ENCODE assay signal across 30 mouse cellular contexts in genomic region chr8:87383527-87384206, GRCm38 (mm10).
DNase-seq lines count a peak whose midpoint lies in the region; ATAC-seq lines count a peak whose summit lies in the region.
"Had no signal": no experiment of that assay in that cellular context is flagged by ENCODE, and none has a peak within 500 bp of the region (broad histone marks: within the 10 kb centered on the region; RNA-seq: fewer than 3 reads in every experiment).

No protein-coding gene starts in this region.

- H3K27ac ChIP-seq in midbrain, embryonic 14.5 days (replicated peaks; ENCODE audit: low read depth, low read length), result no peak overlapping the region
- no peak overlapping the region for H3K27ac ChIP-seq in midbrain, embryonic 15.5 days
- no peak overlapping the region for H3K27ac ChIP-seq in hindbrain, embryonic 11.5 days (ENCODE audit: low read depth, low read length)
- H3K27ac ChIP-seq in hindbrain, embryonic 13.5 days, result peak overlapping the region; percentile 67
- no peak overlapping the region for H3K27ac ChIP-seq in neural tube, embryonic 12.5 days
- H3K27ac ChIP-seq: embryonic facial prominence, embryonic 10.5 days; embryonic facial prominence, embryonic 15.5 days; forebrain, embryonic 12.5 days; gastrocnemius, adult 2 months; heart, embryonic 15.5 days; layer of hippocampus, adult 2 months; liver, embryonic 12.5 days; midbrain, embryonic 12.5 days had no signal

- no peak overlapping the region for H3K4me2 ChIP-seq in midbrain, embryonic 14.5 days (ENCODE audit: low read length)
- no peak overlapping the region for H3K4me2 ChIP-seq in midbrain, embryonic 15.5 days
- no peak overlapping the region for H3K4me2 ChIP-seq in hindbrain, embryonic 11.5 days (replicated peaks; ENCODE audit: low read depth, low read length)
- H3K4me2 ChIP-seq in hindbrain, embryonic 13.5 days, result no peak overlapping the region
- no peak overlapping the region for H3K4me2 ChIP-seq in neural tube, embryonic 12.5 days (replicated peaks)
- H3K4me2 ChIP-seq: embryonic facial prominence, embryonic 15.5 days; forebrain, embryonic 12.5 days; heart, embryonic 15.5 days; liver, embryonic 12.5 days; midbrain, embryonic 12.5 days had no signal

- no peak for ATAC-seq in midbrain, embryonic 14.5 days (ENCODE audit: low FRiP score, low TSS enrichment)
- no peak for ATAC-seq in midbrain, embryonic 15.5 days (replicated peaks)
- ATAC-seq in hindbrain, embryonic 11.5 days (ENCODE audit: low FRiP score), result peak; percentile 47; the same call in 1 of the 2 replicates
- ATAC-seq in hindbrain, embryonic 13.5 days (ENCODE audit: low FRiP score), result no peak
- 0 out of 2 replicates have a peak, but pooled peaks have one; percentile 44 for ATAC-seq in neural tube, embryonic 12.5 days (ENCODE audit: low FRiP score, low read depth)
- ATAC-seq: inflammation-experienced regulatory T-cells, adult 6 months; liver, embryonic 12.5 days; liver, postnatal 0 days had no signal

- no peaks in the 10 kb centered on the region for H3K36me3 ChIP-seq in midbrain, embryonic 14.5 days (ENCODE audit: control insufficient read depth, insufficient read depth, low read length)
- no peaks in the 10 kb centered on the region for H3K36me3 ChIP-seq in midbrain, embryonic 15.5 days (replicated peaks)
- H3K36me3 ChIP-seq in hindbrain, embryonic 11.5 days (ENCODE audit: control insufficient read depth, insufficient read depth, low read length), result no peaks in the 10 kb centered on the region
- no peaks in the 10 kb centered on the region for H3K36me3 ChIP-seq in hindbrain, embryonic 13.5 days
- no peaks in the 10 kb centered on the region for H3K36me3 ChIP-seq in neural tube, embryonic 12.5 days
- H3K36me3 ChIP-seq: embryonic facial prominence, embryonic 10.5 days; embryonic facial prominence, embryonic 15.5 days; forebrain, embryonic 12.5 days; heart, embryonic 15.5 days; liver, embryonic 12.5 days; midbrain, embryonic 12.5 days had no signal

- H3K9me3 ChIP-seq in midbrain, embryonic 14.5 days (ENCODE audit: control insufficient read depth, low read length), result no peaks in the 10 kb centered on the region
- no peaks in the 10 kb centered on the region for H3K9me3 ChIP-seq in midbrain, embryonic 15.5 days
- no peaks in the 10 kb centered on the region for H3K9me3 ChIP-seq in hindbrain, embryonic 11.5 days (ENCODE audit: control insufficient read depth, low read length)
- no peaks in the 10 kb centered on the region for H3K9me3 ChIP-seq in hindbrain, embryonic 13.5 days
- H3K9me3 ChIP-seq in neural tube, embryonic 12.5 days, result no peaks in the 10 kb centered on the region
- H3K9me3 ChIP-seq: embryonic facial prominence, embryonic 10.5 days; forebrain, embryonic 12.5 days; heart, embryonic 15.5 days; liver, embryonic 12.5 days; midbrain, embryonic 12.5 days had no signal

- H3K4me3 ChIP-seq in midbrain, embryonic 14.5 days (replicated peaks; ENCODE audit: low read depth, low read length), result no peak overlapping the region
- H3K4me3 ChIP-seq in midbrain, embryonic 15.5 days, result no peak overlapping the region
- no peak overlapping the region for H3K4me3 ChIP-seq in hindbrain, embryonic 11.5 days (ENCODE audit: low read depth, low read length)
- H3K4me3 ChIP-seq in hindbrain, embryonic 13.5 days, result no peak overlapping the region
- H3K4me3 ChIP-seq in neural tube, embryonic 12.5 days, result no peak overlapping the region
- H3K4me3 ChIP-seq: embryonic facial prominence, embryonic 10.5 days; embryonic facial prominence, embryonic 15.5 days; forebrain, embryonic 12.5 days; gastrocnemius, adult 2 months; heart, embryonic 15.5 days; layer of hippocampus, adult 2 months; liver, embryonic 12.5 days; midbrain, embryonic 12.5 days; myocyte had no signal

- 0 out of 2 replicates have a peak, but pooled peaks cover 5% of the 10 kb centered on the region for H3K4me1 ChIP-seq in midbrain, embryonic 14.5 days (ENCODE audit: control insufficient read depth, insufficient read depth, low read length)
- no peaks in the 10 kb centered on the region for H3K4me1 ChIP-seq in midbrain, embryonic 15.5 days
- 0 out of 2 replicates have a peak, but pooled peaks cover 2% of the 10 kb centered on the region for H3K4me1 ChIP-seq in hindbrain, embryonic 11.5 days (replicated peaks; ENCODE audit: control insufficient read depth, insufficient read depth, low read length)
- peaks cover 28% of the 10 kb centered on the region for H3K4me1 ChIP-seq in hindbrain, embryonic 13.5 days (replicated peaks)
- peaks cover 2% of the 10 kb centered on the region; the same call in 1 of the 2 replicates for H3K4me1 ChIP-seq in neural tube, embryonic 12.5 days
- H3K4me1 ChIP-seq: embryonic facial prominence, embryonic 10.5 days; embryonic facial prominence, embryonic 15.5 days; heart, embryonic 15.5 days; liver, embryonic 12.5 days had no signal

- DNase-seq in midbrain, embryonic 14.5 days, result peak; percentile 21
- peak; percentile 12 for DNase-seq in hindbrain, embryonic 11.5 days (ENCODE audit: low spot score)
- DNase-seq in kidney, postnatal 4 days, result no peak
- no peak for DNase-seq in adrenal gland, postnatal 25 days
- no peak for DNase-seq in layer of hippocampus, postnatal 36 days
- DNase-seq: adrenal gland, adult 2 months; B cell, adult 2 months; cerebellum, adult 8-10 months; cerebellum, postnatal 25 days; gastrocnemius, adult 2 months; gastrocnemius, postnatal 36 days; kidney, adult 11 months; kidney, postnatal 25 days; left cerebral cortex, postnatal 4 days; liver, postnatal 0 days; lung, postnatal 36 days; right cerebral cortex, postnatal 4 days; thymus, postnatal 14 days had no signal

- H3K9ac ChIP-seq in midbrain, embryonic 14.5 days (replicated peaks; ENCODE audit: low read length), result no peak overlapping the region
- H3K9ac ChIP-seq in midbrain, embryonic 15.5 days, result no peak overlapping the region
- H3K9ac ChIP-seq in hindbrain, embryonic 11.5 days (ENCODE audit: low read depth, low read length), result no peak overlapping the region
- no peak overlapping the region for H3K9ac ChIP-seq in hindbrain, embryonic 13.5 days
- H3K9ac ChIP-seq in neural tube, embryonic 12.5 days, result no peak overlapping the region
- H3K9ac ChIP-seq: embryonic facial prominence, embryonic 15.5 days; forebrain, embryonic 12.5 days; heart, embryonic 15.5 days; liver, embryonic 12.5 days; liver, postnatal 0 days; midbrain, embryonic 12.5 days had no signal

- no peaks in the 10 kb centered on the region for H3K27me3 ChIP-seq in midbrain, embryonic 14.5 days (ENCODE audit: control insufficient read depth, insufficient read depth, low read length)
- H3K27me3 ChIP-seq in midbrain, embryonic 15.5 days (replicated peaks), result no peaks in the 10 kb centered on the region
- no peaks in the 10 kb centered on the region for H3K27me3 ChIP-seq in hindbrain, embryonic 11.5 days (ENCODE audit: control insufficient read depth, insufficient read depth, low read length)
- H3K27me3 ChIP-seq in hindbrain, embryonic 13.5 days, result no peaks in the 10 kb centered on the region
- H3K27me3 ChIP-seq in neural tube, embryonic 12.5 days (replicated peaks), result no peaks in the 10 kb centered on the region
- H3K27me3 ChIP-seq: embryonic facial prominence, embryonic 15.5 days; forebrain, embryonic 12.5 days; heart, embryonic 15.5 days; liver, embryonic 12.5 days; midbrain, embryonic 12.5 days had no signal

- 56% methylated on average over 12 of the region's 12 CpGs for WGBS in midbrain, embryonic 14.5 days
- 47% methylated on average over 12 of the region's 12 CpGs for WGBS in midbrain, embryonic 15.5 days
- WGBS in hindbrain, embryonic 11.5 days, result 62% methylated on average over 12 of the region's 12 CpGs
- 41% methylated on average over 12 of the region's 12 CpGs for WGBS in hindbrain, embryonic 13.5 days
- 58% methylated on average over 12 of the region's 12 CpGs for WGBS in neural tube, embryonic 12.5 days

Comparison
In these comparisons a context has a peak if more than half of its experiments do, and no peak if none do; other contexts are left out.
1. ATAC-seq: peak in hindbrain, embryonic 11.5 days (single experiment) and neural tube, embryonic 12.5 days (single experiment); none in midbrain, embryonic 14.5 days (single experiment), midbrain, embryonic 15.5 days (single experiment) and hindbrain, embryonic 13.5 days (single experiment).
2. DNase-seq: peak in midbrain, embryonic 14.5 days (single experiment) and hindbrain, embryonic 11.5 days (single experiment); none in kidney, postnatal 4 days (0 of 2), adrenal gland, postnatal 25 days (single experiment) and layer of hippocampus, postnatal 36 days (0 of 2).